Mouse (Mus musculus) bone marrow, adult 2 months (tissue): ENCODE results near the gene Mall.

Experiments used
- CTCF ChIP-seq: fragments of 200-500 bp; IDR thresholded peaks from 2 replicates; pipeline ENCODE4 v1.5.1; 2011; ENCODE audit warnings: low read length, control low read depth; ENCODE audit not compliant: control insufficient read depth, insufficient read depth
- POLR2A ChIP-seq: fragments of 200-500 bp; IDR thresholded peaks from 2 replicates; pipeline ENCODE4 v1.6.1; 2011; ENCODE audit warnings: low read depth, mild to moderate bottlenecking, control low read depth, low read length, borderline replicate concordance; ENCODE audit not compliant: control insufficient read depth

- no peak for TF ChIP-seq CTCF
- no peak for TF ChIP-seq POLR2A
These were observed 29.6 kb upstream of the Mall start for GRCm38 (mm10) chr2:127759157-127759880.
